Mouse (Mus musculus) MEL (cell line): ENCODE measurements around the gene Rnf130.

Experiments used
- CTCF ChIP-seq, 3 experiments: IDR thresholded peaks in 2 of 3; conservative IDR thresholded peaks in 1 of 3; 2 replicates each; pipeline ENCODE4 v1.5.1; 2011 to 2012; ENCODE audit warnings: low read length in 3 of 3, low read depth in 2 of 3, mild to moderate bottlenecking in 2 of 3, improper control_type of control experiment in 1 of 3, inconsistent platforms in 1 of 3, mixed read lengths in 1 of 3, moderate library complexity in 1 of 3; ENCODE audit not compliant: control insufficient read depth in 1 of 3, insufficient read depth in 1 of 3, poor library complexity in 1 of 3, severe bottlenecking in 1 of 3
- ELF1 ChIP-seq: IDR thresholded peaks from 2 replicates; pipeline ENCODE4 v1.6.1; 2014; ENCODE audit warnings: low read depth, mild to moderate bottlenecking, inconsistent platforms, low read length, improper control_type of control experiment, moderate library complexity
- GABPA ChIP-seq: IDR thresholded peaks from 2 replicates; pipeline ENCODE4 v1.6.1; 2012; ENCODE audit warnings: low read depth, mild to moderate bottlenecking, inconsistent platforms, low read length, improper control_type of control experiment, moderate library complexity
- JUND ChIP-seq: IDR thresholded peaks from 2 replicates; pipeline ENCODE4 v1.6.1; 2011; ENCODE audit warnings: low read depth, mild to moderate bottlenecking, improper control_type of control experiment, low read length
- POLR2A ChIP-seq, 2 experiments: IDR thresholded peaks; 2 replicates each; pipeline ENCODE4 v1.6.1; 2011 to 2012; ENCODE audit warnings: low read length in 2 of 2, mild to moderate bottlenecking in 2 of 2, control low read depth in 1 of 2, improper control_type of control experiment in 1 of 2, low read depth in 1 of 2, moderate library complexity in 1 of 2; ENCODE audit not compliant: control insufficient read depth in 1 of 2, insufficient read depth in 1 of 2, poor library complexity in 1 of 2
- SIN3A ChIP-seq: IDR thresholded peaks from 2 replicates; pipeline ENCODE4 v1.6.1; 2012; ENCODE audit warnings: low read length, improper control_type of control experiment, inconsistent platforms

DNA sequence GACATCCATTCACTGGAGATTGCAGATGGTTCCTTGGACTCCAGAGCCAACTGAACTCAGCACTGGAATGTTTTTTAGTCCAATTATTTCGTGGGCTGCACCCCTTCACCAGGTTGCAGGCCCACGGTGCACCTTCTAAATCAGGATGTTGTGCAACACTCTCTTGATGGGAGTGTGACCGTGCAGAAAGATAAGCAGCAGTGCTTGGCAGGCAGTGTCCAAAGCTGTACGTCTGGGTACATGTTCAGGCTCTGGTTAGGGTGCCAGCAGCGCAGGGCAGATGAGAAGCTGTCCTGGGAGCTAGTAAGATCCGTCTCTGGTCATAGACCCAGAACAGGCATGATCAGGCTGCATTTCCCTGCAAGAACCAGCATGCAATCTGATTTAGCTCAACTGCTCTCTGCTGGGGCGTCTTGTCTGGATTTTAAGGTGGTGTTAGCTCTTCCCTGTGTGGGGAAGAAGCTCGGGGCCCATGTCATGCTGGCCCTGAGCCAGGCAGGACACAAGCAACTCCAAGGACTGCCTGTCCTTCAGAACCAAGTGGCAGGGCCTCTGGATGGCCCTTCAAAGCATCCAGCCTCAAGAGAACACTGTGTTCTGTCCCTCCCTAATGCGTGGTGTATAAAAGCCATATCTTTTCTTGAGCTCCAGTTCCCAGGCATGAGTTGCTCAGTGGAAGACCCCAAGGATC is 122.3 kb downstream of the Rnf130 start:
- TF ChIP-seq GABPA (no peak), CTCF (IDR thresholded peaks at IDR 0.05 in 2 of 3, conservative IDR thresholded peaks at IDR 0.05 in 1 of 3; ENCODE audit: control insufficient read depth in 1 of 3, insufficient read depth in 1 of 3, low read depth in 2 of 3, low read length in 3 of 3, poor library complexity in 1 of 3, severe bottlenecking in 1 of 3) (no peak), SIN3A (no peak), POLR2A (IDR thresholded peaks at IDR 0.05; ENCODE audit: control insufficient read depth in 1 of 2, insufficient read depth in 1 of 2, low read depth in 1 of 2, low read length in 2 of 2, poor library complexity in 1 of 2) (no peak), JUND (no peak), ELF1 (no peak)
